Mouse (Mus musculus) embryonic fibroblast, embryonic 13.5 days (primary cell): ENCODE data around the gene Mgea5.

ENCODE experiments used
- CTCF ChIP-seq: IDR thresholded peaks from 2 replicates; pipeline ENCODE4 v1.5.1; 2011; ENCODE audit warnings: mild to moderate bottlenecking, control low read depth, low read length, moderate library complexity, borderline replicate concordance; ENCODE audit not compliant: insufficient read depth
- POLR2A ChIP-seq: IDR thresholded peaks from 2 replicates; pipeline ENCODE4 v1.6.1; 2011; ENCODE audit warnings: low read depth, mild to moderate bottlenecking, control low read depth, low read length, moderate library complexity

DNA sequence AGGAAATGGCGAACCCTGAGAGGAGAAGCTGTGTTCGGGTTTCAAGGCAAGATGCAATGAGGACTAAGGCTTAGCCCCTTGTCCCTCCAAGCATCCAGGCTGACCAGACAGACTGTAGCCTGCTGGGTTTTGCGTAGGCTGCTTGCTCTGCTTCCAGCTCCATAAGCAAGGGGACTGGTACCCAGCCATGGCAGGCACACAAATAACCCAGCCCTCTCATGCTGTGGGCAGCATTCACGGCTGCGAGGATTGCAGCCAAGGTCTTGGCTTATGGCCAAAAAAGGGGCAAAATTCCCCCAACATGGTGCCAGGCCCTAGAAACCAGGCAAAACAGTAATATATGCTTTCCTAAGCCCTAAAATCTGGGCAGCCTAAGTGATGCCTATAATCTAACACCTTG, 38.2 kb upstream of the Mgea5 start:
- TF ChIP-seq CTCF = no peak
- no peak for TF ChIP-seq POLR2A
